In the genomic region with DNA sequence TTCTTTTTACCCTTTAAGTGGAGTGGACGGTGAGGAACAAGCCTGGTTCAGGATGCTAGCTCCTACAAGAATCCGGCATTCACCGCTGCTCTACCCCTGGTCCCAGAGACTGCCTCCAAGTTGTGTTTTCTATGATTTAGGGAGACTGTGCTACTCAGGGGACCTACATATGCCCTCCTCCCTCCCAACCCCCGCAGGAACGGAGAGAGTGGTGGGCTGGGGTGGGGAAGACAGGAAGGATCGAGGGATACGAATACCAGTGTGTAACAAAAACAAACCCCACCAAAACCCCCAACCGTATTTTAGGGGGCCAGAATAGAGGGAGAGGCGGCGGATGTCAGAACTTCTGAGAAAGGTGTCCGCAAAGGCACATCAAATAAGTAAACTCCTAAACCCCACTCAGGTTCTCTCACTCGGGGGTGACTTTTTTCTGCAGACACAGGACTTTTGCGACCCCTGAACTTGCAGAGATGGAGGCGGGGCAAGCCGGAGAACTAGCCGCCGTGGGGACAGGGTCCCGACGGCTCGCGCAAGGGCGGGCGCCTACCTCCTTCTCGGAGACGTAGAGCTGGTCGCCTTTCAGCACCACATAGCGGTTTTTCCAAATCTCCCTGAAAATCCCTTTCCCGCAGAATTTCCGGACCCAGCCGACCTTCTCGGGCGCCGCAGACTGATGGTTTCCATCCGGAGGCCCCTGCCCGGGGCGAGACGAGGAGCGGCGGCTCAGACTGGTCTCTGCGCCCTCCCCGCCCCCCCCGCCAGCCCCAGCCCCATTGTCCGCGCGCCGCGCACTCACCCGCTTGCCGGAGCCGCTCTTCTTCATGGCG, we compare ENCODE assay signal across 8 mouse cellular contexts. TPM values are rescaled to one million over a fixed set of nuclear protein-coding genes. Genes with fewer than 3 reads are reported as not detected.
DNase-seq lines count a peak whose midpoint lies in the region; ATAC-seq and TF ChIP-seq lines count a peak whose summit lies in the region.

No protein-coding gene starts in this region.

- H3K9ac ChIP-seq in forebrain, embryonic 11.5 days (ENCODE audit: low read length): peak overlapping the region; percentile 98
- peak overlapping the region; percentile 82 for H3K9ac ChIP-seq in intestine, postnatal 0 days (ENCODE audit: low read depth, low read length)
- H3K9ac ChIP-seq in midbrain, embryonic 11.5 days (ENCODE audit: low read length): peak overlapping the region; percentile 99

- peaks cover 4% of the 10 kb centered on the region; the same call in 1 of the 2 replicates for H3K36me3 ChIP-seq in forebrain, embryonic 11.5 days (ENCODE audit: control insufficient read depth, insufficient read depth, low read length)
- peaks cover 26% of the 10 kb centered on the region for H3K36me3 ChIP-seq in intestine, postnatal 0 days (ENCODE audit: control insufficient read depth, insufficient read depth)
- H3K36me3 ChIP-seq in midbrain, embryonic 11.5 days (ENCODE audit: control insufficient read depth, insufficient read depth, low read length): peaks cover 19% of the 10 kb centered on the region

- peak; percentile 34 for DNase-seq in right cerebral cortex, adult 18-20 months
- DNase-seq in right cerebral cortex, postnatal 25 days: no peak
- DNase-seq in forebrain, embryonic 11.5 days (ENCODE audit: low spot score): no peak
- DNase-seq in midbrain, embryonic 11.5 days (ENCODE audit: low spot score, missing footprints): peak; percentile 98
- DNase-seq in thymus, postnatal 36 days: peak; percentile 51 to 52

- peak; percentile 79 for ATAC-seq in forebrain, embryonic 11.5 days (replicated peaks; ENCODE audit: low FRiP score)
- ATAC-seq in intestine, postnatal 0 days: no peak; the same call in 1 of the 2 replicates
- ATAC-seq in midbrain, embryonic 11.5 days (ENCODE audit: low FRiP score): peak; percentile 81
- ATAC-seq in inflammation-experienced regulatory T-cells, adult 6 months: no peak

- WGBS in bone marrow, adult 2 months: under 1% methylated on average over 47 of the region's 51 CpGs
- under 1% methylated on average over 49 of the region's 51 CpGs for WGBS in forebrain, embryonic 11.5 days
- 7% methylated on average over 40 of the region's 51 CpGs for WGBS in intestine, postnatal 0 days
- WGBS in midbrain, embryonic 11.5 days: under 1% methylated on average over 45 of the region's 51 CpGs

- H3K4me1 ChIP-seq in bone marrow, adult 2 months (ENCODE audit: control insufficient read depth, insufficient read depth, low read length): peaks cover 6% of the 10 kb centered on the region
- H3K4me1 ChIP-seq in forebrain, embryonic 11.5 days (replicated peaks; ENCODE audit: control insufficient read depth, insufficient read depth, low read length): peaks cover 27% of the 10 kb centered on the region
- peaks cover 3% of the 10 kb centered on the region; the same call in 1 of the 2 replicates for H3K4me1 ChIP-seq in intestine, postnatal 0 days (replicated peaks; ENCODE audit: control insufficient read depth, insufficient read depth, low read length)
- peaks cover 29% of the 10 kb centered on the region for H3K4me1 ChIP-seq in midbrain, embryonic 11.5 days (ENCODE audit: control insufficient read depth, insufficient read depth, low read length)

- H3K4me3 ChIP-seq in bone marrow, adult 2 months (replicated peaks; ENCODE audit: control insufficient read depth, low read depth, low read length): peak overlapping the region; percentile 74
- peak overlapping the region; percentile 83 for H3K4me3 ChIP-seq in forebrain, embryonic 11.5 days (ENCODE audit: low read depth, low read length)
- H3K4me3 ChIP-seq in intestine, postnatal 0 days (ENCODE audit: low read depth, low read length): peak overlapping the region; percentile 82
- H3K4me3 ChIP-seq in midbrain, embryonic 11.5 days (ENCODE audit: low read depth, low read length): peak overlapping the region; percentile 88

- no peak; the same call in 1 of the 2 replicates for TF ChIP-seq POLR2A in bone marrow, adult 2 months (IDR thresholded peaks at IDR 0.05; ENCODE audit: borderline replicate concordance, control insufficient read depth, low read depth, low read length)

- no peaks in the 10 kb centered on the region for H3K27me3 ChIP-seq in forebrain, embryonic 11.5 days (ENCODE audit: control insufficient read depth, insufficient read depth, low read length)
- 0 out of 2 replicates have a peak, but pooled peaks cover 13% of the 10 kb centered on the region for H3K27me3 ChIP-seq in intestine, postnatal 0 days (replicated peaks; ENCODE audit: control insufficient read depth, insufficient read depth, low read length)
- no peaks in the 10 kb centered on the region for H3K27me3 ChIP-seq in midbrain, embryonic 11.5 days (ENCODE audit: control insufficient read depth, insufficient read depth, low read length)

- no peak for TF ChIP-seq CTCF in bone marrow, adult 2 months (IDR thresholded peaks at IDR 0.05; ENCODE audit: control insufficient read depth, insufficient read depth, low read length)
- TF ChIP-seq CTCF in intestine, postnatal 0 days (IDR thresholded peaks at IDR 0.05; ENCODE audit: low read depth): no peak

- peak overlapping the region; percentile 88 for H3K27ac ChIP-seq in bone marrow, adult 2 months (ENCODE audit: control insufficient read depth, insufficient read depth, low read depth, low read length, poor library complexity)
- peak overlapping the region; percentile 95 for H3K27ac ChIP-seq in forebrain, embryonic 11.5 days (ENCODE audit: low read depth, low read length)
- peak overlapping the region; percentile 89 for H3K27ac ChIP-seq in intestine, postnatal 0 days (ENCODE audit: low read depth, low read length)
- H3K27ac ChIP-seq in midbrain, embryonic 11.5 days (ENCODE audit: low read depth, low read length): peak overlapping the region; percentile 96

- H3K9me3 ChIP-seq in forebrain, embryonic 11.5 days (ENCODE audit: control insufficient read depth, low read length): no peaks in the 10 kb centered on the region
- no peaks in the 10 kb centered on the region for H3K9me3 ChIP-seq in intestine, postnatal 0 days (ENCODE audit: control insufficient read depth)
- no peaks in the 10 kb centered on the region for H3K9me3 ChIP-seq in midbrain, embryonic 11.5 days (ENCODE audit: control insufficient read depth, low read length)

- H3K4me2 ChIP-seq in forebrain, embryonic 11.5 days (ENCODE audit: low read depth, low read length, severe bottlenecking): peak overlapping the region; percentile 75
- peak overlapping the region; percentile 94 for H3K4me2 ChIP-seq in intestine, postnatal 0 days (replicated peaks; ENCODE audit: low read depth)
- H3K4me2 ChIP-seq in midbrain, embryonic 11.5 days: peak overlapping the region; percentile 80

RNA-seq across cellular contexts. Expression of gene Plekho1, which starts 0.6 kb away (rescaled TPM):
- 36.1 and 59.2 TPM in 2 replicates for polyA plus RNA-seq in bone marrow, adult 2 months (2011; ENCODE audit: insufficient read depth, insufficient read length, low replicate concordance, missing spikeins)
- 82.5 and 85.6 TPM in 2 replicates for polyA plus RNA-seq in forebrain, embryonic 11.5 days (2014; fragmentation: Nextera tagmentation; extraction: Ambion mirVana)
- polyA plus RNA-seq in intestine, postnatal 0 days (2015; fragmentation: Nextera tagmentation; extraction: Ambion mirVana): 18.9 and 23.8 TPM in 2 replicates
- 62.9 and 70.7 TPM in 2 replicates for polyA plus RNA-seq in midbrain, embryonic 11.5 days (2014; fragmentation: Nextera tagmentation; extraction: Ambion mirVana)
- polyA plus RNA-seq in inflammation-experienced regulatory T-cells, adult 6 months (2017; shearing (Covaris generic)): 10 to 100 TPM; 10.3 to 27.1 (median 15.9) TPM

Comparison
In these comparisons a context has a peak if more than half of its experiments do, and no peak if none do; other contexts are left out.
1. DNase-seq: peak in right cerebral cortex, adult 18-20 months (single experiment), midbrain, embryonic 11.5 days (single experiment) and thymus, postnatal 36 days (2 of 2); none in right cerebral cortex, postnatal 25 days (single experiment) and forebrain, embryonic 11.5 days (single experiment).
2. ATAC-seq: peak in forebrain, embryonic 11.5 days (single experiment) and midbrain, embryonic 11.5 days (single experiment); none in intestine, postnatal 0 days (single experiment) and inflammation-experienced regulatory T-cells, adult 6 months (single experiment).
3. Peak in every context shown above with its lines, with median percentiles within 50 percentile points of each other: H3K27ac ChIP-seq, H3K4me3 ChIP-seq, H3K4me2 ChIP-seq and H3K9ac ChIP-seq.